Mouse (Mus musculus) gastrocnemius, adult 2 months (tissue): ENCODE data around the gene Myo18b. TPM values are rescaled to one million over a fixed set of nuclear protein-coding genes. Genes with fewer than 3 reads are reported as not detected.
A peak's percentile ranks its signal among the peaks of the same experiment; 100 is the strongest.

Source experiments
- DNase-seq: peaks from one replicate; pipeline ENCODE4 v3.0.0; 2022
- H3K27ac ChIP-seq: fragments of 200-600 bp; 2 replicates; pipeline ENCODE4 v1.8.1; 2022; ENCODE audit warnings: mild to moderate bottlenecking
- H3K4me3 ChIP-seq: fragments of 200-600 bp; 2 replicates; pipeline ENCODE4 v1.8.1; 2022; ENCODE audit warnings: mild to moderate bottlenecking, moderate library complexity
- CTCF ChIP-seq: fragments of 200-600 bp; IDR thresholded peaks from 2 replicates; pipeline ENCODE4 v1.8.1; 2022; ENCODE audit warnings: antibody characterized with exemption, mild to moderate bottlenecking, moderate library complexity
- intact Hi-C: fragments of 180-260 bp; cut with DNase I; formaldehyde crosslinking; loops from one replicate; pipeline ENCODE4 v1.15.1; 2025
- total RNA-seq, 2 experiments: library from RNA; stranded (reverse); gene quantifications; 2 replicates each; pipeline ENCODE4 v1.2.3; 2021

Gene Myo18b
- total RNA-seq, 2 experiments from 2014 or later: 319 to 413 TPM

DNA sequence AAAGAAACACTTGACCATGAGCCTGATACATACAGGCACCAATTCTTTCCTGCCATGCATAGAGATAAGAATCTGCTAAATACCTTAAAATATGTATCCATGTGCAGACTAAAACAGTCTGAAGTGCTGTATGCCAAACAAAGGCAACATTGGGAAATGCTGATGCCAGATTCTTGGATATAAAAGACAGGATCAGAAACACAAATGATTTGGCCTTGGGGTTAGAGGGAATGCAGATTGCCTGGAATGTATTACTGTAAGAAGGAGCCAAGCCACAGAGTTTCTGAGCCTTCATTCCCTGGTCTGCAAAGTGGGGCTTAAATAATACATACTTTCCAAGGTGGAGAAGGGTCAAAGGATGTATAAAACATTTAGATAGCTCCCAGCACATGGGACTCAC is 61.3 kb downstream of the Myo18b start:
- no peak overlapping the region for H3K27ac ChIP-seq
- H3K4me3 ChIP-seq: no peak overlapping the region
- no peak for TF ChIP-seq CTCF
- DNase-seq: no peak
- intact Hi-C loops: no loop called here

DNA sequence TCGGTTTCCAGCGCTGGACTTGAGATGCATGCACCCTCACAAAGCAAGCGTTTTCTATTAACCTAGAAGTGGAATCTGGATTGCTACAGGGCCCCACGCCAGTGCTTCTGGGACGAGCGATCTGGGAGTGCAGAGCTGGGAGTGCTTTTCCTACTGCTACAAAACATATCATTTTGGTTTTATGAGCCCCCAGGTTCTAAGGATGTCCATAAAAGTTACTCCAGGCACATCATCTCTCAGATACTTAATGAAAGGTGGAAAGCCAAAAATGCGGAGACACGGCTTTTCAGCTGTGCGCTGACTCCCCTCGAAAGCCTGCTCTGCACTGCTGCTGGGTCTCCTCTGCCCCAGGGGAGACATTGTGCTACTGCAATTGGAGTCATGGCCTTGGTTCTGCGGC is 62.3 kb downstream of the Myo18b start:
- intact Hi-C loops: no loop called here
- no peak for TF ChIP-seq CTCF
- DNase-seq: no peak

GRCm38 (mm10) chr5:112825091-112825794 is 70.9 kb downstream of the Myo18b start:
- TF ChIP-seq CTCF: no peak
- no peak overlapping the region for H3K4me3 ChIP-seq
- no peak overlapping the region for H3K27ac ChIP-seq
- DNase-seq: peak; percentile 5
- intact Hi-C loops: no loop called here

More for the DNA sequence above, 62.3 kb downstream of the Myo18b start:
- Histone ChIP-seq H3K27ac (no peak overlapping the region), H3K4me3 (no peak overlapping the region)

DNA sequence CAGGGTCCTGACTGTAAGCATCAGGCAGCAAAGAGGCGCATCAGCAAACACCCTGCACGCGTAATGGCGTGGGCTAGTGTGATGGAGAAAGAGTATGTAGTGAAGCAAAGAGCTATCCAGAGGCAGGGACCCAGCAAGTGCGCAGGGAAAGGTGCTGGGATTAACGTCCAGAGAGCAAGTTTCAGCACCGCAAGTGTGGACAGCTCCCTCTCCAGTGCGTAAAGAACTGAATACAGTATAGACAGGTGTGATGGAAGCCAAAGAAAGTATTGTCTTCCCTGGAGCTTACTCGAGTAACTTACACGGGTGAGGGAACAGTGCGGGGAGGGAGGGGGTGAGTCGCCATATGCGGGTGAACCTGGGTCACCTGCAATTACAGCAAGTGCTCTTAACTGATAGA is 71.8 kb downstream of the Myo18b start:
- intact Hi-C loops: no loop called here
- no peak overlapping the region for H3K27ac ChIP-seq
- no peak for TF ChIP-seq CTCF
- DNase-seq: no peak
- no peak overlapping the region for H3K4me3 ChIP-seq

DNA sequence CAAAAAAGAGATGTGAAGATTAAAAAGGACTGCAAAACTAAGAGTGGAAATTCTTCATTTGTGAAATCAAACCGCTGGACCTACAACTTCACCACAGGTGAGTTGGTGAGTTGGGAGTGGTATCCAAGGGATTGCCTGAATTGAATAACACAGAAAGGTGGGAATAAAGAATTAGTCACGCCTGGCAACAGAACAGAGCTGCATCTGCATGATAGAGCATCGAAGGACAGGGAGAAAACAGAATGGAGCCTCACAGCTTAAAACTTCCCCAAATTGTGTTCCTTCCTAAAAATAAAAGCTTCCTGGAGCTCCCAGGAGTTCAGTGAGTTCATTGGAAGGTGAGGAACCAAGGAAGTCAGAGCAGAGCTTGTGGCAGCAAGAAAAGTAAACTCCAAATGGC is 73.7 kb downstream of the Myo18b start:
- intact Hi-C loops: no loop called here
- no peak for TF ChIP-seq CTCF
- DNase-seq: no peak
- no peak overlapping the region for H3K4me3 ChIP-seq
- no peak overlapping the region for H3K27ac ChIP-seq

DNA sequence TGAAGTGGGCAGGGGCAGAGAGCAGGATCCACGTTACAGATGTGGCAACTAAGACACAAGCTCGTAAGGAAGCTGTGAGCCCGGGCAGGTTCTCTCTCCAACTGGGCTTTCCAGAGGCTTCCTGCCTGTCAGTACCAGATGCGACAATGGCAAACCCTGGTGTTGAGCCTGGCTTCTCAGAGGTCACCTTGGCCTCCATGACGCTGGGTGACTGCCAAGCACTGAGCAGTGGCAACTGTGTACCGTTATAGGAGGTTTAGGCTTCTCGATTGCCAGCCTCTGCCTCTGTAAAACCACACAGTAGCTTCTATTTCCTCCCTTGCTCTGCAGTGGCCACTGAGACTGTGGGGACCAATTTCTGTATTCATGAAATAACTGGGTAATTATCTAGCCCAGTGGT is 81.1 kb downstream of the Myo18b start:
- Histone ChIP-seq H3K4me3 (no peak overlapping the region), H3K27ac (no peak overlapping the region)
- TF ChIP-seq CTCF: no peak
- intact Hi-C loops: no loop called here
- peak; percentile 53 for DNase-seq

DNA sequence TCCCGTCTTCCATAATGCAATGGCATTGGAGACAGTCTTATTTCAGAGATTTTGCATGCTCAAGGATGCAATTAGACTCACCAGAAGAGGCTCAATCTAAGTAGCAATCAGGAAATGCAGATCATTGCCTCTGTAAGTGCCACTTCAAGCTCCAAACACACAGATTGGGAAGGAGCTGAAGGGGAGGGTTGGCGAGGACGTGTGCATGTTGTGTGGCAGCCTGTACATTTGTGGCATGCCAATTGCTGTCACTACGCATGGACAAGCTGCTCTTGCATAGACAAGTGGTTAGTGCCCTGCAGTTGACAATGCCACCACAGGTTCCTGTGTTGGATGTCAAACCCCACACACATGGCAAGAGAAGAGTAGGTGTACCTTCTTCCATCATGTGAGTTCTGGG is 88.5 kb downstream of the Myo18b start:
- intact Hi-C loops: no loop called here
- Histone ChIP-seq H3K4me3 (no peak overlapping the region), H3K27ac (no peak overlapping the region)
- no peak for TF ChIP-seq CTCF
- no peak for DNase-seq

- H3K27ac ChIP-seq: no peak overlapping the region
- intact Hi-C loops: no loop called here
- TF ChIP-seq CTCF: no peak
- DNase-seq: no peak
- H3K4me3 ChIP-seq: no peak overlapping the region
Observed at GRCm38 (mm10) chr5:112796086-112796485, 100.1 kb downstream of the Myo18b start.

DNA sequence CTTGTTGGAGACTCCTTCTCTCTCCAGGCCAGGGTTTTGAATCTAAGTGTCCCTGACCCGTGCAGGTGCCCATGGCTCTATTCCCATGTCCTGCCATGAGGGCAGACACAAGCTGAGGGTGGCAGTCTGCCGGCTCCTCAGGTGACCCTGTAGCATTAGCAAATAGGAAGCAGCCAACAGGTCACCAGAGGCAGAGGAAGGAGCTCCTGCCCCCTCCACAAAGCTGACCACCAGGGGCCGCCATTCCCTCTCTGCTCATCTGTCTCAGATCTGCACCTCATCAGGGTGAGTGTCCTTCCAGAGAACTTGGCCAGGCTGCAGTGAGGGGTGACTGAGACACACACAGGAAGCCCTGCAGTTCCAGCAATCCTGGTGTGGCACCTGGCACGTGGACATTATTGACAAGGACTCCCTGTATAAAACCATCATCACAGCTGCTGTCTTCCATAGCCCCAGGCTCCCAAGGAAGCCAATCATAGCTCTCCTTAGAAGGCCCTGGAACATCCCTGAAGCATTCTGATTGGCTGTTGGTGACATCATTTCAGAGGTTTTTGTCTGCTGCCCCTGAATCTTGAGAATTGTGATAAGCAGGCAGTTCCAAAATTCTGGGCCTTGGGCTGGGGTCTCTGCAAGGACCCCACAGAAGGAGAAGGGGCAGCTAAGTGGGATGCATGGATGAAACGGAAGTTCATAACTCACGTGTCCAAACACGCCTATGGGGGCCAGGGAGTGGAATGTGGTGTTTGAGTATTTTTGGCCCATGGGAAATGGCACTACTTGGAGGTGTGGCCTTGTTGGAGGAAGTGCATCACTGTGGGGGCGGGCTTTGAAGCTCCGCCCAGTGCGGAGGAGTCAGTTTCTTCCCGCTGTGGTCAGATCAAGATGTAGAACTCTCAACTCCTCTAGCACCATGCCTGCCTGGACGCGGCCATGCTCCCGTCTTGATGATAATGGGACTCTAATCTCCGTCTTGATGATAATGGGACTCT is 104.1 kb downstream of the Myo18b start:
- peak overlapping the region; percentile 12; the same call in 1 of the 2 replicates for H3K27ac ChIP-seq
- no peak overlapping the region for H3K4me3 ChIP-seq
- DNase-seq: no peak
- intact Hi-C loops: no loop called here
- no peak; the same call in 1 of the 2 replicates for TF ChIP-seq CTCF

GRCm38 (mm10) chr5:112790376-112791111 is 105.6 kb downstream of the Myo18b start:
- intact Hi-C loops: no loop called here
- no peak for TF ChIP-seq CTCF
- no peak for DNase-seq
- H3K4me3 ChIP-seq: no peak overlapping the region
- no peak overlapping the region for H3K27ac ChIP-seq

DNA sequence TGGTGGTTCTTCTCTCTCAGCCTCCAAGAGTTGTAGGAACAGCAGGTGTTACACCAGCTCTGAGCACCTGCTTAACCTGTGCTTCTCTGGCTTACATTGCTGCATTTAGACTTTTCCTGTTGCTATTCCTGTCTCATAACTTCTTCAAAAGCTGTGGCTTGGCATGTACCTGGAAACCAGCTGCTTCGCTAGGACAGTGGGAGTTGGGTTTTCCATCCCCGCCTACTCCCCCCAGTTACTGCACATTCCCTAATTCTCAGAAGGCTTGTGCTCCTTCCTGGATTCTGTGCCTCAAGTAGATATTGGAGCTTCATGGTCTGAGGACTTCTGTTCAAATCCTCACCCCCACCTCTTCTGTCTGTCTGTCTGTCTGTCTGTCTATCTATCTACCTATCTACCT is 107.7 kb downstream of the Myo18b start:
- no peak overlapping the region for H3K4me3 ChIP-seq
- no peak for TF ChIP-seq CTCF
- intact Hi-C loops: no loop called here
- peak overlapping the region; percentile 16; the same call in 1 of the 2 replicates for H3K27ac ChIP-seq
- no peak for DNase-seq

DNA sequence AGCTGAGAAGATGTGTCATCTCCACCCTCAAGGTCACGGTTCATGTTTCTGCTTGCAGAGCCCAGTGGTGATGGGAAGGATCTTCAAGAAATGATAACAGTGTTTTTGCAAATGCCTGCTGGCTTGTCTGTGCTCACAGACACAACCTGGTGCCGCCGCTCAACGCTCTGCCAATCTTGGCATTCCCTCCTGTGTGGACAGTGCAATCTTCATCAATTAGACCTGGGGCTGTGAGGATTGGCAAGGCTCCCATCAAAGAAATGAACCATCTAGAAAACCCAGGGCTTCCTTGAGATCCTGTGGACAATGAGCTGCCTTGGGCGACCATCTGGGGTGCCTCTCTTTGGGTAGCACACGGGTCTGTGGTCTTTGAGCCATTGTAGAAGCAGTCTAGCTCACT is 109.4 kb downstream of the Myo18b start:
- no peak for DNase-seq
- no peak for TF ChIP-seq CTCF
- Histone ChIP-seq H3K27ac (no peak overlapping the region), H3K4me3 (no peak overlapping the region)
- intact Hi-C loops: no loop called here

- intact Hi-C loops: no loop called here
- no peak for DNase-seq
- Histone ChIP-seq H3K27ac (no peak overlapping the region), H3K4me3 (no peak overlapping the region)
- TF ChIP-seq CTCF: no peak
Observed at GRCm38 (mm10) chr5:112786031-112786430, 110.1 kb downstream of the Myo18b start.
